Mouse (Mus musculus) CH12.LX (cell line): ENCODE measurements around the gene Ostc. TPM values are rescaled to one million over a fixed set of nuclear protein-coding genes. Genes with fewer than 3 reads are reported as not detected.

ENCODE experiments used
- DNase-seq: peaks from one replicate; pipeline ENCODE4 v3.0.0-alpha.2; 2013; ENCODE audit errors: extremely low read depth
- H3K27ac ChIP-seq: 2 replicates; pipeline ENCODE4 v1.5.1; 2012; ENCODE audit warnings: low read depth, mild to moderate bottlenecking, control low read depth, moderate library complexity; ENCODE audit not compliant: insufficient read depth
- H3K27me3 ChIP-seq: replicated peaks from 2 replicates; pipeline ENCODE3; 2012; ENCODE audit warnings: inconsistent platforms
- H3K36me3 ChIP-seq, 2 experiments: replicated peaks in 1 of 2; 2 replicates each; pipeline versions ENCODE3 to v1.6.1; 2012; ENCODE audit warnings: inconsistent platforms in 1 of 2, low read length in 1 of 2, mild to moderate bottlenecking in 1 of 2, mixed read lengths in 1 of 2, moderate library complexity in 1 of 2; ENCODE audit not compliant: control insufficient read depth in 1 of 2, insufficient read depth in 1 of 2
- H3K4me1 ChIP-seq, 2 experiments: 2 replicates each; pipeline ENCODE4 v1.6.1; 2012; ENCODE audit warnings: inconsistent platforms in 1 of 2, moderate library complexity in 1 of 2; ENCODE audit not compliant: insufficient read depth in 2 of 2, control insufficient read depth in 1 of 2
- H3K4me2 ChIP-seq: 2 replicates; pipeline ENCODE4 v1.6.1; 2012; ENCODE audit warnings: low read depth, mild to moderate bottlenecking, control low read depth; ENCODE audit not compliant: poor library complexity, insufficient read depth, severe bottlenecking
- H3K4me3 ChIP-seq, 3 experiments: fragments of 150-350 bp in 1 of 3; sonication (generic) in 1 of 3; replicated peaks in 1 of 3; 2 replicates each; pipeline versions ENCODE3 to v1.5.1; 2011 to 2012; ENCODE audit warnings: low read depth in 2 of 3, low read length in 2 of 3, mild to moderate bottlenecking in 2 of 3, moderate library complexity in 2 of 3, control low read depth in 1 of 3, improper control_type of control experiment in 1 of 3, inconsistent platforms in 1 of 3, mixed read lengths in 1 of 3; ENCODE audit not compliant: poor library complexity in 1 of 3
- H3K79me2 ChIP-seq: replicated peaks from 2 replicates; pipeline ENCODE4 v1.6.1; 2012; ENCODE audit warnings: mild to moderate bottlenecking, moderate library complexity; ENCODE audit not compliant: control insufficient read depth, poor library complexity, insufficient read depth, severe bottlenecking; ENCODE audit errors: extremely low read depth
- H3K9ac ChIP-seq: 2 replicates; pipeline ENCODE4 v1.6.1; 2012; ENCODE audit warnings: low read depth, mild to moderate bottlenecking, control low read depth, moderate library complexity; ENCODE audit not compliant: insufficient read depth
- H3K9me3 ChIP-seq: replicated peaks from 2 replicates; pipeline ENCODE3; 2012; ENCODE audit warnings: low read length, inconsistent platforms, mixed read lengths
- BHLHE40 ChIP-seq: IDR thresholded peaks from 2 replicates; pipeline ENCODE4 v1.6.1; 2011; ENCODE audit warnings: mild to moderate bottlenecking, low read depth, low read length, improper control_type of control experiment
- CHD1 ChIP-seq: IDR thresholded peaks from 2 replicates; pipeline ENCODE4 v1.6.1; 2012; ENCODE audit warnings: low read depth, low read length, improper control_type of control experiment, inconsistent platforms
- CHD2 ChIP-seq: IDR thresholded peaks from 2 replicates; pipeline ENCODE4 v1.6.1; 2011; ENCODE audit warnings: low read length, improper control_type of control experiment
- E2F4 ChIP-seq: IDR thresholded peaks from 2 replicates; pipeline ENCODE4 v1.6.1; 2011; ENCODE audit warnings: low read depth, low read length, improper control_type of control experiment; ENCODE audit not compliant: insufficient replicate concordance
- EP300 ChIP-seq: IDR thresholded peaks from 2 replicates; pipeline ENCODE4 v1.6.1; 2011; ENCODE audit warnings: low read length, improper control_type of control experiment
- ETS1 ChIP-seq: conservative IDR thresholded peaks from 2 replicates; pipeline ENCODE4 v1.6.1; 2012; ENCODE audit warnings: low read depth, mild to moderate bottlenecking, inconsistent platforms, low read length, improper control_type of control experiment, moderate library complexity
- GABPA ChIP-seq: IDR thresholded peaks from 2 replicates; pipeline ENCODE4 v1.6.1; 2012; ENCODE audit warnings: low read depth, low read length, improper control_type of control experiment, inconsistent platforms; ENCODE audit not compliant: insufficient replicate concordance
- HCFC1 ChIP-seq: IDR thresholded peaks from 2 replicates; pipeline ENCODE4 v1.6.1; 2012; ENCODE audit warnings: low read depth, mild to moderate bottlenecking, inconsistent platforms, low read length, improper control_type of control experiment
- JUN ChIP-seq: IDR thresholded peaks from 2 replicates; pipeline ENCODE4 v1.6.1; 2011; ENCODE audit warnings: low read depth, mild to moderate bottlenecking, low read length, improper control_type of control experiment, moderate library complexity; ENCODE audit not compliant: insufficient read depth
- KAT2A ChIP-seq: IDR thresholded peaks from 2 replicates; pipeline ENCODE4 v1.6.1; 2012; ENCODE audit warnings: low read length, improper control_type of control experiment, inconsistent platforms; ENCODE audit not compliant: insufficient replicate concordance
- MAX ChIP-seq: IDR thresholded peaks from 2 replicates; pipeline ENCODE4 v1.6.1; 2011; ENCODE audit warnings: low read length, improper control_type of control experiment
- MAZ ChIP-seq: IDR thresholded peaks from 2 replicates; pipeline ENCODE4 v1.6.1; 2012; ENCODE audit warnings: low read depth, mild to moderate bottlenecking, inconsistent platforms, low read length, improper control_type of control experiment, moderate library complexity
- PAX5 ChIP-seq: IDR thresholded peaks from 2 replicates; pipeline ENCODE4 v1.6.1; 2012; ENCODE audit warnings: low read length, inconsistent platforms, mixed read lengths
- RAD21 ChIP-seq: IDR thresholded peaks from 2 replicates; pipeline ENCODE4 v1.6.1; 2011; ENCODE audit warnings: low read depth, mild to moderate bottlenecking, low read length, improper control_type of control experiment, moderate library complexity
- RCOR1 ChIP-seq: conservative IDR thresholded peaks from 2 replicates; pipeline ENCODE4 v1.6.1; 2012; ENCODE audit warnings: low read depth, mild to moderate bottlenecking, inconsistent platforms, low read length, improper control_type of control experiment
- SMC3 ChIP-seq: IDR thresholded peaks from 2 replicates; pipeline ENCODE4 v1.6.1; 2011; ENCODE audit warnings: low read depth, low read length, improper control_type of control experiment
- TCF12 ChIP-seq: IDR thresholded peaks from 2 replicates; pipeline ENCODE4 v1.6.1; 2014; ENCODE audit warnings: low read depth, mild to moderate bottlenecking, inconsistent platforms, low read length, improper control_type of control experiment
- USF2 ChIP-seq: conservative IDR thresholded peaks from 2 replicates; pipeline ENCODE4 v1.6.1; 2011; ENCODE audit warnings: low read depth, low read length, improper control_type of control experiment
- ZKSCAN1 ChIP-seq: IDR thresholded peaks from 2 replicates; pipeline ENCODE4 v1.6.1; 2012; ENCODE audit warnings: low read depth, inconsistent platforms, low read length, improper control_type of control experiment, borderline replicate concordance
- dilution Hi-C: fragments of 300-500 bp; cut with MboI; formaldehyde crosslinking; loops from 2 replicates; pipeline ENCODE4 v1.14.3; 2020; ENCODE audit warnings: low sequenced_read_pairs; ENCODE audit not compliant: extremely low pct_unique_long_range_greater_than_20kb, extremely low pct_ligation_motif_present
- in situ Hi-C: fragments of 300-500 bp; cut with MboI; formaldehyde crosslinking; loops from 3 replicates; pipeline ENCODE4 v1.14.3; 2019; ENCODE audit warnings: low sequenced_read_pairs, low pct_ligation_motif_present, low pct_unique_long_range_greater_than_20kb, mixed read lengths
- polyA plus RNA-seq: library from polyadenylated mRNA; unstranded; fragments of >175 nt; gene quantifications from 2 replicates; pipeline ENCODE4 v1.2.1, GENCODE M21; 2012; ENCODE audit warnings: low read depth; ENCODE audit not compliant: insufficient read length
- total RNA-seq, 2 experiments: library from RNA; depleted of rRNA; stranded (reverse); fragments of 300-350 nt in 1 of 2; fragments of >200 nt in 1 of 2; gene quantifications; 2 replicates each; pipeline ENCODE4 v1.2.3; 2012 to 2014

The Ostc gene
- total and polyA plus RNA-seq, 3 experiments, result 214 to 565 (median 237) TPM

GRCm38 (mm10) chr3:130749206-130749605 is 40.0 kb upstream of the Ostc start:
- H3K36me3 ChIP-seq, result no peaks in the 10 kb centered on the region
- TF ChIP-seq BHLHE40 (no peak), E2F4 (no peak), RAD21 (no peak), RCOR1 (no peak), EP300 (no peak), MAZ (no peak), CHD1 (no peak), TCF12 (no peak), USF2 (no peak), ZKSCAN1 (no peak), HCFC1 (no peak), CHD2 (no peak), JUN (no peak), GABPA (no peak), PAX5 (no peak), MAX (no peak), SMC3 (no peak)
- dilution Hi-C loops, result no loop called here
- in situ Hi-C loops, result no loop called here
- H3K27me3 ChIP-seq, result no peaks in the 10 kb centered on the region
- H3K79me2 ChIP-seq, result no peaks in the 10 kb centered on the region
- peaks cover 9% of the 10 kb centered on the region for H3K9me3 ChIP-seq
- H3K4me1 ChIP-seq, result no peaks in the 10 kb centered on the region
- no peak overlapping the region for H3K4me3 ChIP-seq
- no peak overlapping the region for H3K9ac ChIP-seq
- H3K4me2 ChIP-seq, result no peak overlapping the region
- no peak overlapping the region for H3K27ac ChIP-seq
- DNase-seq, result no peak

- Histone ChIP-seq H3K36me3 (no peaks in the 10 kb centered on the region), H3K9me3 (peaks cover 9% of the 10 kb centered on the region), H3K4me1 (no peaks in the 10 kb centered on the region)
- TF ChIP-seq KAT2A (no peak), CHD1 (no peak), ETS1 (no peak)
- TF ChIP-seq, all 38 proteins: peak for 0
- H3K4me2 ChIP-seq, result no peak overlapping the region
- no peak overlapping the region for H3K4me3 ChIP-seq
- no peak overlapping the region for H3K27ac ChIP-seq
- no peaks in the 10 kb centered on the region for H3K27me3 ChIP-seq
- no peak overlapping the region for H3K9ac ChIP-seq
- in situ Hi-C loops (no loop called here), dilution Hi-C loops (no loop called here)
- no peaks in the 10 kb centered on the region for H3K79me2 ChIP-seq
- DNase-seq, result no peak
Measured at GRCm38 (mm10) chr3:130746673-130747619, 37.7 kb upstream of the Ostc start.
